Comparison of ENCODE assay signal across 14 mouse cellular contexts in the genomic region with DNA sequence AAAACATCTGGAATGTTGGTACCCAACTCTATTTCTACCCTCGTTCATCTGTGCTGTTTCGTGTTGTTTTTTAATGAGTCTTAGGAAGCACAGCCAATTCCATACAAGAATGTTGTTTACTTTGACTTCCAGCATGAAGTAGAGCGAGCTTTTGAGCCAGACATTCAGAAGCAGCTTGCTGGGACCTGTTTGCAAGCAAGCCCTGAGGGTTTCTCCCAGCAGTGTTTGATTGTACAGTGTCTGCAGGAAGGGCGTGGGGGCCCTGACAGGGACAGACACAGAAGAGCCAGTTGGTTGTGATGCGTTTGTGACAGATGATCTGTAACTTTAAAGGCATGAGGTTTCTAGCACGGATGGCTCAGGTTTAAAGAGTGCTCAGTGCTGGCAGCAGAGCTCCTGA. TPM values are rescaled to one million over a fixed set of nuclear protein-coding genes. Genes with fewer than 3 reads are reported as not detected.
DNase-seq lines count a peak whose midpoint lies in the region; ATAC-seq and TF ChIP-seq lines count a peak whose summit lies in the region.
"Had no signal": no experiment of that assay in that cellular context is flagged by ENCODE, and none has a peak within 500 bp of the region (broad histone marks: within the 10 kb centered on the region; RNA-seq: fewer than 3 reads in every experiment).

No protein-coding gene starts in this region.

- H3K27ac ChIP-seq in layer of hippocampus, adult 2 months: peak overlapping the region; percentile 58
- H3K27ac ChIP-seq in embryonic facial prominence, embryonic 12.5 days: peak overlapping the region; percentile 77
- H3K27ac ChIP-seq in midbrain, embryonic 15.5 days: no peak overlapping the region
- H3K27ac ChIP-seq: neural tube, embryonic 12.5 days had no signal

- 0 out of 2 replicates have a peak, but pooled peaks have one; percentile 47 for ATAC-seq in embryonic facial prominence, embryonic 12.5 days (ENCODE audit: insufficient number of reproducible peaks, insufficient read depth, low FRiP score, low TSS enrichment)
- no peak for ATAC-seq in midbrain, embryonic 15.5 days (replicated peaks)
- ATAC-seq: forebrain, embryonic 16.5 days had no signal

- 51% methylated on average over 6 of the region's 6 CpGs for WGBS in embryonic facial prominence, embryonic 12.5 days
- WGBS in midbrain, embryonic 15.5 days: 74% methylated on average over 6 of the region's 6 CpGs

- peaks cover 7% of the 10 kb centered on the region; the same call in 1 of the 2 replicates for H3K4me1 ChIP-seq in embryonic facial prominence, embryonic 12.5 days
- H3K4me1 ChIP-seq in midbrain, embryonic 15.5 days: no peaks in the 10 kb centered on the region
- H3K4me1 ChIP-seq: neural tube, embryonic 12.5 days had no signal

- no peak overlapping the region for H3K4me2 ChIP-seq in embryonic facial prominence, embryonic 12.5 days (replicated peaks)
- no peak overlapping the region for H3K4me2 ChIP-seq in midbrain, embryonic 15.5 days
- H3K4me2 ChIP-seq: heart, embryonic 15.5 days; neural tube, embryonic 12.5 days had no signal

- H3K9me3 ChIP-seq in embryonic facial prominence, embryonic 12.5 days: no peaks in the 10 kb centered on the region
- H3K9me3 ChIP-seq in midbrain, embryonic 15.5 days: no peaks in the 10 kb centered on the region
- H3K9me3 ChIP-seq: heart, embryonic 15.5 days; neural tube, embryonic 12.5 days had no signal

- no peaks in the 10 kb centered on the region for H3K27me3 ChIP-seq in embryonic facial prominence, embryonic 12.5 days
- no peaks in the 10 kb centered on the region for H3K27me3 ChIP-seq in midbrain, embryonic 15.5 days (replicated peaks)
- H3K27me3 ChIP-seq: heart, embryonic 15.5 days; neural tube, embryonic 12.5 days had no signal

- no peak for DNase-seq in layer of hippocampus, adult 2 months (ENCODE audit: low spot score in 2 of 2)
- no peak for DNase-seq in layer of hippocampus, adult 11-12 months (ENCODE audit: low spot score)
- DNase-seq in ZHBTc4 (ENCODE audit: low read depth, low spot score): peak; percentile 42
- peak; percentile 21 for DNase-seq in kidney, postnatal 10 days
- DNase-seq in frontal cortex, postnatal 10 days (ENCODE audit: low spot score in 2 of 2): no peak
- DNase-seq in cerebellum, adult 9-10 months: no peak
- DNase-seq: right cerebral cortex, postnatal 14 days; thymus, postnatal 25 days had no signal

- H3K9ac ChIP-seq in embryonic facial prominence, embryonic 12.5 days: no peak overlapping the region
- H3K9ac ChIP-seq in midbrain, embryonic 15.5 days: no peak overlapping the region
- H3K9ac ChIP-seq: heart, embryonic 15.5 days; neural tube, embryonic 12.5 days had no signal

- TF ChIP-seq CTCF in layer of hippocampus, adult 2 months (conservative IDR thresholded peaks at IDR 0.05): no peak

- H3K4me3 ChIP-seq in layer of hippocampus, adult 2 months: no peak overlapping the region
- H3K4me3 ChIP-seq in embryonic facial prominence, embryonic 12.5 days: no peak overlapping the region
- no peak overlapping the region for H3K4me3 ChIP-seq in midbrain, embryonic 15.5 days
- H3K4me3 ChIP-seq: heart, embryonic 15.5 days; neural tube, embryonic 12.5 days had no signal

- H3K36me3 ChIP-seq in embryonic facial prominence, embryonic 12.5 days: peaks cover 61% of the 10 kb centered on the region
- peaks cover 28% of the 10 kb centered on the region for H3K36me3 ChIP-seq in midbrain, embryonic 15.5 days (replicated peaks)

RNA-seq across cellular contexts. Expression of a gene that starts 33.3 kb away (rescaled TPM):
- total RNA-seq in layer of hippocampus, adult 2 months (2021): 10 to 100 TPM; 64.7 to 67.5 TPM
- polyA plus RNA-seq in embryonic facial prominence, embryonic 12.5 days (2016; fragmentation: Nextera tagmentation; extraction: Ambion mirVana): 59.5 and 64.2 TPM in 2 replicates
- 70.0 and 74.7 TPM in 2 replicates for polyA plus RNA-seq in midbrain, embryonic 15.5 days (2015; fragmentation: Nextera tagmentation; extraction: Ambion mirVana)

RNA-seq across cellular contexts. Expression of a gene that starts 42.2 kb away (rescaled TPM):
- total RNA-seq in layer of hippocampus, adult 2 months (2021): 1 to 10 TPM; 2.4 to 4.0 TPM
- 0.51 and 0.69 TPM in 2 replicates for polyA plus RNA-seq in embryonic facial prominence, embryonic 12.5 days (2016; fragmentation: Nextera tagmentation; extraction: Ambion mirVana)
- polyA plus RNA-seq in midbrain, embryonic 15.5 days (2015; fragmentation: Nextera tagmentation; extraction: Ambion mirVana): 0.22 and 0.28 TPM in 2 replicates
- total RNA-seq: megakaryocyte, adult 5-6 weeks had no signal

Comparison
In these comparisons a context has a peak if more than half of its experiments do, and no peak if none do; other contexts are left out.
1. DNase-seq: peak in ZHBTc4 (single experiment) and kidney, postnatal 10 days (single experiment); none in layer of hippocampus, adult 2 months (0 of 2), layer of hippocampus, adult 11-12 months (single experiment), frontal cortex, postnatal 10 days (0 of 2) and cerebellum, adult 9-10 months (single experiment).